Mouse (Mus musculus) myocyte (in vitro differentiated cells): ENCODE measurements around the gene Rnf25. TPM values are rescaled to one million over a fixed set of nuclear protein-coding genes. Genes with fewer than 3 reads are reported as not detected.

Source experiments
- H3K27me3 ChIP-seq: one replicate; pipeline ENCODE4 v1.6.1; 2011; ENCODE audit not compliant: control insufficient read depth, insufficient read depth, insufficient read length
- H3K36me3 ChIP-seq: one replicate; pipeline ENCODE4 v1.6.1; 2011; ENCODE audit not compliant: control insufficient read depth, insufficient read depth
- H3K4me2 ChIP-seq: one replicate; pipeline ENCODE4 v1.6.1; 2011; ENCODE audit warnings: low read depth, control low read depth
- H3K4me3 ChIP-seq: one replicate; pipeline ENCODE4 v1.5.1; 2011; ENCODE audit warnings: mild to moderate bottlenecking, control low read depth, moderate library complexity
- H3K79me2 ChIP-seq: one replicate; pipeline ENCODE4 v1.6.1; 2011; ENCODE audit not compliant: control insufficient read depth, insufficient read depth
- H3ac ChIP-seq: one replicate; pipeline ENCODE4 v1.6.1; 2011; ENCODE audit not compliant: control insufficient read depth, insufficient read length
- CEBPB ChIP-seq: IDR thresholded peaks from 2 replicates; pipeline ENCODE4 v1.6.1; 2011; ENCODE audit warnings: mild to moderate bottlenecking, moderate library complexity; ENCODE audit not compliant: poor library complexity, insufficient read depth, severe bottlenecking
- E2F4 ChIP-seq: IDR thresholded peaks from one replicate; pipeline ENCODE4 v1.6.1; 2011; ENCODE audit warnings: mild to moderate bottlenecking, control low read depth, moderate library complexity; ENCODE audit not compliant: insufficient read depth
- MAX ChIP-seq: IDR thresholded peaks from one replicate; pipeline ENCODE4 v1.6.1; 2011; ENCODE audit warnings: low read depth, mild to moderate bottlenecking, control low read depth
- MYOD1 ChIP-seq, 3 experiments: IDR thresholded peaks; one replicate each; pipeline ENCODE4 v1.6.1; 2011; ENCODE audit warnings: control low read depth in 2 of 3, low read depth in 2 of 3, mild to moderate bottlenecking in 2 of 3, moderate library complexity in 1 of 3; ENCODE audit not compliant: insufficient read length in 2 of 3, control insufficient read depth in 1 of 3
- MYOG ChIP-seq, 3 experiments: IDR thresholded peaks; one replicate each; pipeline ENCODE4 v1.6.1; 2011; ENCODE audit warnings: control low read depth in 2 of 3, low read depth in 2 of 3, mild to moderate bottlenecking in 2 of 3; ENCODE audit not compliant: insufficient read length in 2 of 3, control insufficient read depth in 1 of 3, insufficient read depth in 1 of 3
- POLR2A ChIP-seq: IDR thresholded peaks from one replicate; pipeline ENCODE4 v1.6.1; 2011; ENCODE audit warnings: low read depth, mild to moderate bottlenecking, control low read depth, moderate library complexity; ENCODE audit not compliant: insufficient read length
- POLR2AphosphoS2 ChIP-seq: IDR thresholded peaks from one replicate; pipeline ENCODE4 v1.6.1; 2011; ENCODE audit warnings: low read depth, control low read depth; ENCODE audit not compliant: insufficient read length
- REST ChIP-seq: IDR thresholded peaks from one replicate; pipeline ENCODE4 v1.6.1; 2011; ENCODE audit warnings: mild to moderate bottlenecking, control low read depth, moderate library complexity; ENCODE audit not compliant: insufficient read depth, insufficient read length
- SRF ChIP-seq: IDR thresholded peaks from one replicate; pipeline ENCODE4 v1.6.1; 2011; ENCODE audit warnings: low read depth; ENCODE audit not compliant: control insufficient read depth, insufficient read length
- TCF12 ChIP-seq: IDR thresholded peaks from one replicate; pipeline ENCODE4 v1.6.1; 2011; ENCODE audit warnings: mild to moderate bottlenecking, control low read depth; ENCODE audit not compliant: poor library complexity, insufficient read depth, severe bottlenecking
- TCF3 ChIP-seq: IDR thresholded peaks from one replicate; pipeline ENCODE4 v1.6.1; 2011; ENCODE audit warnings: low read depth, control low read depth; ENCODE audit not compliant: insufficient read length
- USF1 ChIP-seq: IDR thresholded peaks from one replicate; pipeline ENCODE4 v1.6.1; 2011; ENCODE audit warnings: low read depth, mild to moderate bottlenecking, control low read depth, moderate library complexity
- polyA plus RNA-seq: library from polyadenylated mRNA; unstranded; fragments of >200 nt; fragmentation: generic; extraction: Trizol; gene quantifications from one replicate; pipeline ENCODE4 v1.2.1, GENCODE M21; 2012; ENCODE audit warnings: missing spikeins

The Rnf25 gene
- polyA plus RNA-seq, 1 experiment = 32.8 TPM

DNA sequence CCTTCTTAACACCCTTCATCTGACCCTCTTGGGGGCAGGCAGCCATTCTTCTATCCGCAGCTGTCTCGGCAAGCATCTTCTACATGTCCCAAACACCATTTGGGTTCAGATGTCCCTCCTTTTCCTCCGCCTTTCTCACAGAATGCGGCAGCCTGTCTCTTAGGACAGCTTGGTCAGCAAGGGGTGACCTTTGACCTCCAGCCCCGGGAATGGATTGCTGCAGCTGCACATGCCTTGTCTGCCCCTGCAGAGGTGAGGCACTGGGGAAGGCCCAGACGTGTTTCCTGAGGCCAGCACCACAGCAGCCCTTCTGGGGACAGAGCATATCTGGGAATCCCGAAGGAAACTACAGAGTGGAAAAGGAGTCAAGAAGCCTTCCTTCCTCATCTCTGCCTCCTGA, 26.8 kb upstream of the Rnf25 start:
- no peaks in the 10 kb centered on the region for H3K27me3 ChIP-seq
- no peak overlapping the region for H3ac ChIP-seq
- TF ChIP-seq MYOG (IDR thresholded peaks at IDR 0.05; ENCODE audit: control insufficient read depth in 1 of 3, insufficient read depth in 1 of 3, insufficient read length in 2 of 3, low read depth in 2 of 3) (no peak), TCF12 (no peak), REST (no peak), TCF3 (no peak), POLR2A (no peak), CEBPB (no peak), SRF (no peak), MAX (no peak), MYOD1 (IDR thresholded peaks at IDR 0.05; ENCODE audit: control insufficient read depth in 1 of 3, insufficient read length in 2 of 3, low read depth in 2 of 3) (no peak), USF1 (no peak), E2F4 (no peak), POLR2AphosphoS2 (no peak)
- no peak overlapping the region for H3K4me2 ChIP-seq
- H3K4me3 ChIP-seq = no peak overlapping the region
- H3K79me2 ChIP-seq = no peaks in the 10 kb centered on the region
- H3K36me3 ChIP-seq = no peaks in the 10 kb centered on the region

- TF ChIP-seq MYOG (IDR thresholded peaks at IDR 0.05; ENCODE audit: control insufficient read depth in 1 of 3, insufficient read depth in 1 of 3, insufficient read length in 2 of 3, low read depth in 2 of 3) (no peak), CEBPB (no peak), USF1 (no peak), E2F4 (no peak), TCF12 (no peak), MYOD1 (IDR thresholded peaks at IDR 0.05; ENCODE audit: control insufficient read depth in 1 of 3, insufficient read length in 2 of 3, low read depth in 2 of 3) (no peak), REST (no peak), POLR2A (no peak), SRF (no peak), POLR2AphosphoS2 (no peak)
- no peak overlapping the region for H3K4me3 ChIP-seq
- no peaks in the 10 kb centered on the region for H3K27me3 ChIP-seq
- H3K4me2 ChIP-seq = peak overlapping the region; percentile 27
- no peaks in the 10 kb centered on the region for H3K36me3 ChIP-seq
- H3ac ChIP-seq = no peak overlapping the region
- H3K79me2 ChIP-seq = no peaks in the 10 kb centered on the region
Measured at GRCm38 (mm10) chr1:74626076-74626475, 24.9 kb upstream of the Rnf25 start.

GRCm38 (mm10) chr1:74624183-74624582, 23.0 kb upstream of the Rnf25 start:
- H3K79me2 ChIP-seq = no peaks in the 10 kb centered on the region
- no peak for TF ChIP-seq E2F4
- no peak for TF ChIP-seq TCF12
- TF ChIP-seq SRF = no peak
- TF ChIP-seq MAX = no peak
- no peak for TF ChIP-seq CEBPB
- TF ChIP-seq MYOG (IDR thresholded peaks at IDR 0.05; ENCODE audit: control insufficient read depth in 1 of 3, insufficient read depth in 1 of 3, insufficient read length in 2 of 3, low read depth in 2 of 3) = no peak
- TF ChIP-seq REST = no peak
- no peak for TF ChIP-seq POLR2A
- H3K4me3 ChIP-seq = no peak overlapping the region
- no peak overlapping the region for H3ac ChIP-seq
- no peak overlapping the region for H3K4me2 ChIP-seq
- no peaks in the 10 kb centered on the region for H3K36me3 ChIP-seq
- H3K27me3 ChIP-seq = no peaks in the 10 kb centered on the region

DNA sequence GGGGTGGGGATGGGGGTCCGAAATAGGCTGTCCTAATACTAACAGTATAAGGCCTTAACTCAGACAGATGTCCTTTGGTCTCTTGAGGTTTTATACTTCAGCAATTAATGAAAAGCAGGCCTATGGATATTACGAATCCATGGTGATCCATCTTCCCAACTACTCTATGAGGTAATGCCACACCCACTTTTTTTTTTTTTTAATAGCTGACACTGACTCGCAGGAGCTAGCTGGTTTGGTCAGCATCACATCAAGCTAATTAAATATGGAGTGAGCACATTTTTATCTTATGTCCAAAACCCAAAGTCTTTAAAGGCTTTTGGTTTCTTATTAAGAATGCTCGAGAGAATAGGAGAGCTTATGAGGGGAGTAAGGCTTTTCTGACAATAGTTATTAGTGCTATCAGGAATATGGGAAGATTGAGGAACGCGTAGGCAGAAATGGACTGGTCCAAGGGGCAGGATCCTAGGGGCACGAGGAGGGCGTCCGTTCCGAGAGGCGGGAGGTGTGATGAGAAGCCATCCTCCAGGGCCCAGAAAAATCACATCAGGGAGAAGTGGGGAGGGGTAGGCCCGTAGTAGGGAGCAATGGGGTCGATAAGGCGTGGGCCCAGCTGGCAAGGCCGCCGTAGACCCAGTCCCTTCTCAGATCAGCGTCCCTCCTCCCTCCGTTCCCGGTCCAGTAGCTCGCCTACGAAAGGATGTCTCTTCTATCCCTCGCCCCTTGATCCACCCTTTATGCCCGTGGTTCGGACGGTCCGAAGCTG, 513 bp downstream of the Rnf25 start:
- no peak for TF ChIP-seq CEBPB
- TF ChIP-seq E2F4 = no peak
- TF ChIP-seq MYOG (IDR thresholded peaks at IDR 0.05; ENCODE audit: control insufficient read depth in 1 of 3, insufficient read depth in 1 of 3, insufficient read length in 2 of 3, low read depth in 2 of 3) = no peak
- TF ChIP-seq MAX = no peak
- TF ChIP-seq TCF12 = no peak
- TF ChIP-seq USF1 = no peak
- Histone ChIP-seq H3K4me2 (peak overlapping the region; percentile 66), H3K79me2 (peaks cover 20% of the 10 kb centered on the region), H3ac (peak overlapping the region; percentile 35), H3K4me3 (peak overlapping the region; percentile 64), H3K36me3 (peaks cover 19% of the 10 kb centered on the region), H3K27me3 (no peaks in the 10 kb centered on the region)

- TF ChIP-seq MAX = no peak
- no peak for TF ChIP-seq SRF
- TF ChIP-seq POLR2A = peak; percentile 7
Measured at GRCm38 (mm10) chr1:74594434-74594833, 6.8 kb downstream of the Rnf25 start.

More at GRCm38 (mm10) chr1:74594434-74594833, 6.8 kb downstream of the Rnf25 start:
- H3K27me3 ChIP-seq = no peaks in the 10 kb centered on the region
- H3K4me2 ChIP-seq = no peak overlapping the region
- H3ac ChIP-seq = no peak overlapping the region
- peaks cover 32% of the 10 kb centered on the region for H3K36me3 ChIP-seq
- peaks cover 5% of the 10 kb centered on the region for H3K79me2 ChIP-seq
- no peak overlapping the region for H3K4me3 ChIP-seq
